Mouse (Mus musculus): ENCODE results near the gene Naa15.

GRCm38 (mm10) chr3:51400682-51401081, 14.3 kb upstream of the Naa15 start:
- TF ChIP-seq POLR2A (IDR thresholded peaks at IDR 0.05; ENCODE audit: low read depth, low read length) (no peak), CTCF (conservative IDR thresholded peaks at IDR 0.05; ENCODE audit: insufficient read depth, insufficient read length, low read depth, low read length) (no peak)
